Comparison of ENCODE assay signal across 25 mouse cellular contexts in the genomic region with DNA sequence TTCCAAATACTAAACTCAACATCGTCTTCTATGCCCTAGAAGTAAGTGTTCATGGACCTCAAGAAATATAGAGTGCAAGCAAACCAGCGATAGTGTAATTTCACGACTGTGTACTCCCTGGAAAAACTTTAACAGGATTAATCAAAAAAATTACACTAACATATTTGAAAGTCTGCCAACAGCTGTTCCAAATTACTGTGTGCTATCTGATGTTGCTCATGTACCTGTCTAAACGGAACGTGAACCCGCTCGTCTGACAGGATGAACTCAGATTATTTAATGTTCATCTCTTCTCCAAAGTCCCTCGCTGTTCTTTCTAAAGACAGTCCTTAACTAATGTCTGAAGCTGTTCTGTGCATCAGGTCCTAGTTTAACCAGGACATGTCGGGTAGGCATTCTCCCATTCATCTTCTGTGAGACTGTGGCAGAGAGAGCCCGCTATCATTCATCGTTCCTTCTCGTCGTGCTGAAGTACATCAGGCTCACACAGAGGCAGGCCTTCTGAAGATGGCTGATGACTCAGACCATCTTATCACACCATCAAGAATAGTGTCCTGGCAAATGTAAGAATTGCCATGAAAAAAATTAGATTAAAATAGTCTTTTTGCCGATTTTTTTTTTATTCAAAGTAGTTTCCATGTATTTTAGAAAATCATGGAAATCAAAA.
DNase-seq lines count a peak whose midpoint lies in the region; ATAC-seq and TF ChIP-seq lines count a peak whose summit lies in the region.
"Had no signal": no experiment of that assay in that cellular context is flagged by ENCODE, and none has a peak within 500 bp of the region (broad histone marks: within the 10 kb centered on the region; RNA-seq: fewer than 3 reads in every experiment).

No protein-coding gene starts in this region.

- no peaks in the 10 kb centered on the region for H3K9me3 ChIP-seq in liver, embryonic 11.5 days (ENCODE audit: control insufficient read depth, low read length)
- H3K9me3 ChIP-seq in MEL (replicated peaks; ENCODE audit: insufficient read depth, low read length): no peaks in the 10 kb centered on the region
- H3K9me3 ChIP-seq: embryonic facial prominence, embryonic 13.5 days; forebrain, embryonic 13.5 days; G1E; heart, embryonic 15.5 days; hindbrain, embryonic 13.5 days had no signal

- TF ChIP-seq EP300 in MEL (IDR thresholded peaks at IDR 0.05; ENCODE audit: low read depth in 1 of 2, low read length in 2 of 2): peak in 1 of 2 experiments; percentile 18; a peak in 1 of 4 replicates

- peaks cover 8% of the 10 kb centered on the region; the same call in 1 of the 2 replicates for H3K79me2 ChIP-seq in liver, adult 2 months (ENCODE audit: control insufficient read depth, insufficient read depth, low read length)
- no peaks in the 10 kb centered on the region for H3K79me2 ChIP-seq in MEL (ENCODE audit: control insufficient read depth, insufficient read depth, low read length, poor library complexity)

- no peaks in the 10 kb centered on the region for H3K36me3 ChIP-seq in liver, adult 2 months (ENCODE audit: control insufficient read depth, insufficient read depth, low read length)
- H3K36me3 ChIP-seq in liver, embryonic 11.5 days (ENCODE audit: control insufficient read depth, insufficient read depth, low read length): peaks cover 4% of the 10 kb centered on the region; the same call in 1 of the 2 replicates
- H3K36me3 ChIP-seq in MEL (ENCODE audit: control insufficient read depth in 1 of 2, insufficient read depth in 2 of 2, low read length in 2 of 2): peaks cover 0 to 11% of the 10 kb centered on the region in 2 experiments; a peak in 2 of 4 replicates

- no peak for TF ChIP-seq POLR2A in liver, adult 2 months (IDR thresholded peaks at IDR 0.05; ENCODE audit: extremely low read depth, insufficient read depth, low read length)
- no peak for TF ChIP-seq POLR2A in MEL (IDR thresholded peaks at IDR 0.05; ENCODE audit: control insufficient read depth in 1 of 2, insufficient read depth in 1 of 2, low read depth in 1 of 2, low read length in 2 of 2, poor library complexity in 1 of 2)

- no peak overlapping the region for H3K9ac ChIP-seq in liver, adult 2 months (ENCODE audit: low read depth, low read length)
- H3K9ac ChIP-seq in liver, embryonic 11.5 days (ENCODE audit: low read depth, low read length): no peak overlapping the region
- H3K9ac ChIP-seq in MEL (ENCODE audit: control insufficient read depth, low read depth, low read length, poor library complexity, severe bottlenecking): no peak overlapping the region
- H3K9ac ChIP-seq: embryonic facial prominence, embryonic 13.5 days; forebrain, embryonic 13.5 days; forebrain, postnatal 0 days; heart, embryonic 15.5 days; hindbrain, embryonic 13.5 days had no signal

- peak; percentile 55 for DNase-seq in heart, adult 11 months
- DNase-seq in heart, adult 9 months (ENCODE audit: low spot score in 2 of 2): no peak
- DNase-seq in liver, adult 2 months (ENCODE audit: extremely low read depth, low read depth, low spot score): peak; percentile 85
- DNase-seq in liver, embryonic 11.5 days (ENCODE audit: low spot score): no peak
- peak; percentile 49 for DNase-seq in MEL (ENCODE audit: low read depth, low spot score)
- DNase-seq in mesoderm, embryonic 11.5 days (ENCODE audit: low read depth, low spot score): peak; percentile 13
- DNase-seq in embryo, embryonic 10.5 days (ENCODE audit: low spot score): no peak
- DNase-seq: adrenal gland, adult 8-10 months; adrenal gland, postnatal 36 days; B cell, adult 2 months; cerebellum, adult 11 months; cerebellum, adult 8-10 months; cerebellum, postnatal 14 days; forebrain, postnatal 0 days; gastrocnemius, postnatal 36 days; heart, adult 18-20 months; heart, postnatal 14 days had no signal

- H3K4me1 ChIP-seq in liver, adult 2 months (ENCODE audit: control insufficient read depth, insufficient read depth, low read length): peaks cover 39% of the 10 kb centered on the region
- no peaks in the 10 kb centered on the region for H3K4me1 ChIP-seq in liver, embryonic 11.5 days (replicated peaks; ENCODE audit: control insufficient read depth, insufficient read depth, low read length)
- H3K4me1 ChIP-seq in MEL (ENCODE audit: control insufficient read depth in 1 of 2, insufficient read depth in 2 of 2, low read length in 2 of 2): peaks cover 6 to 11% of the 10 kb centered on the region in 2 experiments

- ATAC-seq in liver, embryonic 11.5 days (replicated peaks; ENCODE audit: low FRiP score): no peak
- ATAC-seq: CD4-positive, CD25-positive, alpha-beta regulatory T cell, adult 4 months; forebrain, embryonic 13.5 days; forebrain, postnatal 0 days; hindbrain, postnatal 0 days had no signal

- no peak overlapping the region for H3K4me2 ChIP-seq in liver, embryonic 11.5 days
- H3K4me2 ChIP-seq: embryonic facial prominence, embryonic 13.5 days; forebrain, embryonic 13.5 days; heart, embryonic 11.5 days; heart, embryonic 15.5 days; hindbrain, embryonic 13.5 days had no signal

- no peak overlapping the region for H3K4me3 ChIP-seq in liver, adult 2 months (ENCODE audit: insufficient read depth, low read depth, low read length)
- H3K4me3 ChIP-seq in liver, embryonic 11.5 days (ENCODE audit: low read depth, low read length): no peak overlapping the region
- H3K4me3 ChIP-seq in MEL (ENCODE audit: control insufficient read depth in 1 of 2, insufficient read depth in 1 of 2, low read depth in 2 of 2, low read length in 2 of 2): no peak overlapping the region
- H3K4me3 ChIP-seq: embryonic facial prominence, embryonic 13.5 days; forebrain, embryonic 13.5 days; heart, embryonic 15.5 days; hindbrain, embryonic 13.5 days had no signal

- no peak for TF ChIP-seq CTCF in liver, adult 2 months (IDR thresholded peaks at IDR 0.05; ENCODE audit: low read depth, low read length)
- TF ChIP-seq CTCF in MEL (IDR thresholded peaks at IDR 0.05 in 2 of 3, conservative IDR thresholded peaks at IDR 0.05 in 1 of 3; ENCODE audit: control insufficient read depth in 1 of 3, insufficient read depth in 1 of 3, low read depth in 2 of 3, low read length in 3 of 3, poor library complexity in 1 of 3, severe bottlenecking in 1 of 3): no peak

- peak overlapping the region; percentile 82 for H3K27ac ChIP-seq in liver, adult 2 months (replicated peaks; ENCODE audit: insufficient read depth, low read depth, low read length)
- no peak overlapping the region for H3K27ac ChIP-seq in liver, embryonic 11.5 days (ENCODE audit: low read depth, low read length)
- peak overlapping the region; percentile 51; the same call in 1 of the 2 replicates for H3K27ac ChIP-seq in MEL (ENCODE audit: control insufficient read depth, low read depth, low read length)
- H3K27ac ChIP-seq: embryonic facial prominence, embryonic 13.5 days; forebrain, embryonic 13.5 days; heart, embryonic 15.5 days; hindbrain, embryonic 13.5 days; hindbrain, postnatal 0 days had no signal

- H3K27me3 ChIP-seq in liver, adult 2 months (ENCODE audit: control insufficient read depth, insufficient read depth, low read length): no peaks in the 10 kb centered on the region
- H3K27me3 ChIP-seq in liver, embryonic 11.5 days (replicated peaks; ENCODE audit: control insufficient read depth, insufficient read depth, low read length): no peaks in the 10 kb centered on the region
- no peaks in the 10 kb centered on the region for H3K27me3 ChIP-seq in MEL (ENCODE audit: control insufficient read depth in 1 of 2, insufficient read depth in 2 of 2, low read length in 2 of 2)
- H3K27me3 ChIP-seq: embryonic facial prominence, embryonic 13.5 days; forebrain, embryonic 13.5 days; heart, embryonic 15.5 days; hindbrain, embryonic 13.5 days had no signal

- no peak for TF ChIP-seq RAD21 in MEL (IDR thresholded peaks at IDR 0.05; ENCODE audit: low read depth, low read length)

- 40% methylated on average over 14 of the region's 14 CpGs for WGBS in liver, adult 2 months
- 80% methylated on average over 14 of the region's 14 CpGs for whole genome bisulfite sequencing in liver, embryonic 11.5 days

TF ChIP-seq in MEL, 35 proteins besides CTCF, POLR2A, EP300 and RAD21:
- TF ChIP-seq TAL1 (IDR thresholded peaks at IDR 0.05; ENCODE audit: low read length) (no peak), NELFE (IDR thresholded peaks at IDR 0.05; ENCODE audit: low read depth, low read length) (no peak), ZNF384 (IDR thresholded peaks at IDR 0.05; ENCODE audit: low read depth, low read length) (peak; percentile 61), ETS1 (IDR thresholded peaks at IDR 0.05; ENCODE audit: low read depth, low read length) (peak; percentile 67; the same call in 1 of the 2 replicates), USF2 (IDR thresholded peaks at IDR 0.05; ENCODE audit: borderline replicate concordance in 1 of 2, insufficient read depth in 1 of 2, low read depth in 1 of 2, low read length in 2 of 2) (no peak), GATA1 (IDR thresholded peaks at IDR 0.05; ENCODE audit: low read depth, low read length) (0 out of 2 replicates have a peak, but pooled peaks have one; percentile 35), RCOR1 (IDR thresholded peaks at IDR 0.05; ENCODE audit: low read depth, low read length) (no peak)

Comparison
In these comparisons a context has a peak if more than half of its experiments do, and no peak if none do; other contexts are left out.
1. DNase-seq: peak in heart, adult 11 months (single experiment), liver, adult 2 months (single experiment), MEL (single experiment) and mesoderm, embryonic 11.5 days (single experiment); none in heart, adult 9 months (0 of 2), liver, embryonic 11.5 days (single experiment) and embryo, embryonic 10.5 days (single experiment).